Mouse (Mus musculus) testis, adult 2 months (tissue): ENCODE data around the gene Elmo1. TPM values are rescaled to one million over a fixed set of nuclear protein-coding genes. Genes with fewer than 3 reads are reported as not detected.

ENCODE experiments used
- H3K27ac ChIP-seq: fragments of 200-500 bp; 2 replicates; pipeline ENCODE4 v1.5.1; 2012; ENCODE audit warnings: low read depth, low read length; ENCODE audit not compliant: control insufficient read depth, insufficient read depth
- H3K27me3 ChIP-seq: fragments of 200-500 bp; 2 replicates; pipeline ENCODE4 v1.6.1; 2012; ENCODE audit warnings: mild to moderate bottlenecking, low read length, moderate library complexity; ENCODE audit not compliant: control insufficient read depth, insufficient read depth
- H3K36me3 ChIP-seq: fragments of 200-500 bp; 2 replicates; pipeline ENCODE4 v1.6.1; 2012; ENCODE audit warnings: mild to moderate bottlenecking, low read length; ENCODE audit not compliant: control insufficient read depth, insufficient read depth
- H3K4me1 ChIP-seq: fragments of 200-500 bp; 2 replicates; pipeline ENCODE4 v1.6.1; 2012; ENCODE audit warnings: low read length; ENCODE audit not compliant: control insufficient read depth, insufficient read depth
- H3K4me3 ChIP-seq: fragments of 200-500 bp; 2 replicates; pipeline ENCODE4 v1.5.1; 2012; ENCODE audit warnings: low read depth, mild to moderate bottlenecking, low read length, moderate library complexity, mixed read lengths; ENCODE audit not compliant: control insufficient read depth
- CTCF ChIP-seq: fragments of 200-500 bp; IDR thresholded peaks from 2 replicates; pipeline ENCODE4 v1.5.1; 2012; ENCODE audit warnings: low read depth, mild to moderate bottlenecking, inconsistent platforms, low read length, moderate library complexity; ENCODE audit not compliant: control insufficient read depth, insufficient read depth, insufficient replicate concordance
- POLR2A ChIP-seq: fragments of 200-500 bp; IDR thresholded peaks from 2 replicates; pipeline ENCODE4 v1.6.1; 2012; ENCODE audit warnings: low read depth, mild to moderate bottlenecking, inconsistent platforms, low read length, moderate library complexity; ENCODE audit not compliant: control insufficient read depth
- polyA plus RNA-seq: library from polyadenylated mRNA; depleted of rRNA; stranded (reverse); fragments of >200 nt; gene quantifications from 2 replicates; pipeline ENCODE4 v1.2.3, GENCODE M21; 2012

Elmo1 gene
- polyA plus RNA-seq, 1 experiment: 17.9 TPM

DNA sequence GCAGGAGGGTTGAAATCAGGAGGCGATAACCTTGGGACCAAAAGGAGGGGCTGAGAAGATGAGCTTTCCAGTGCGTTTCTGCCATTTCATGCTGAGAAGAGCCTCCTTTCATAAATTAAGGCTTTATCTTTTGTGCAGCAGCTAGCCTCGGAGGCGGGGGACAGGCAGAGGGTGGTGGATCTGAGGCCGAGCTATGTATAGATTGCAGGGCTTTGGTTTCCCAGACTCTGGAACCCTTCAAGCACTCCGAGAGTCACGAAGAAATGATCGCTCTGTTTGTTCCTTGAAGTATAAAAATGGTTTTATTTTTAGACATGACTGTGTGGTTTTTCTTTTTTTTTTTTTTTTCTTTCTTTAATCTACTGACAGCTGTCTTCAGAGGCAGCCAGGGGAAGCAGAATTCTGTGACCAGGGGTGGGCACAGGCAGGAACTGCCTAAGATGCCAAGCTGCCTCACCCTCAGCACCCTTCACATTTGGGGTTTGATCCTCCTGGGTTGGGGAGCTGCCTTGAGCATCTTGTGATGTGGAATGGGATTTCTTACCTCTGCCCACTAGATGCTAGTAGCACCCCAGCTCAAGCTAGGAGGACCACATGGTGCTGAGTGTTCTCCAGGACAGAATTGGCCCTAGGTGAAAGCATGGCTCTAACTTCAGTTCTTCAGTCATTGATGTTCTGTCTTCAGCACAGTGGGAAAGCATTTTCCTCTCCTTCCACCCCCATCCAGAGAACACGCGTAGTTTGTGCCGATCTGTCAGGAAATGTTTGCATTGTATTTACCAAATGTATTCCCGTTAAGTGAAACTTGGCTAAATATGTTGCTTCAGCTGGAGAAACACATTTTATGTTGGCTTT lies 448.0 kb downstream of the Elmo1 start:
- H3K27me3 ChIP-seq: no peaks in the 10 kb centered on the region
- H3K36me3 ChIP-seq: no peaks in the 10 kb centered on the region
- TF ChIP-seq CTCF: no peak
- TF ChIP-seq POLR2A: no peak
- no peak overlapping the region for H3K27ac ChIP-seq
- no peaks in the 10 kb centered on the region; the same call in 1 of the 2 replicates for H3K4me1 ChIP-seq
- H3K4me3 ChIP-seq: no peak overlapping the region

DNA sequence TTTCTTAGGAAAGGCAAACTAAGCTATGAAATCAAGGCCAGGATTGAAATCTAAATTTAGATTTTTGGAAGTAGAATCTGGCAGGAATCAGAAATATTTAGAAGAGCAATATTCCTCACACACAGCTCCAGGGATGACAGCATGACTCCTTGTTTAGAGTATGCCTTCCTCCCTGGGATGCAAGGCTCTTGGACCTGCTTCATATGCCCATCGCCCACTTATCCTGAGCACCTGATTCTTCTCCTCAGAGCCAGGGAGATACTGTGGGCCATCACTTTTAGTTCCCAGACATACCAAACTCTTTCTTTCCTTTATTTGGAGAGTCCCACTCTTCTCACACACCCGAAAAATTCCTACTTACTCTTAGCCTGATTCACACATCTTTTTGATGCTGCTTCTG lies 449.2 kb downstream of the Elmo1 start:
- Histone ChIP-seq H3K4me3 (no peak overlapping the region), H3K27ac (no peak overlapping the region), H3K4me1 (no peaks in the 10 kb centered on the region; the same call in 1 of the 2 replicates), H3K27me3 (no peaks in the 10 kb centered on the region), H3K36me3 (no peaks in the 10 kb centered on the region)
- TF ChIP-seq POLR2A (no peak), CTCF (no peak)

DNA sequence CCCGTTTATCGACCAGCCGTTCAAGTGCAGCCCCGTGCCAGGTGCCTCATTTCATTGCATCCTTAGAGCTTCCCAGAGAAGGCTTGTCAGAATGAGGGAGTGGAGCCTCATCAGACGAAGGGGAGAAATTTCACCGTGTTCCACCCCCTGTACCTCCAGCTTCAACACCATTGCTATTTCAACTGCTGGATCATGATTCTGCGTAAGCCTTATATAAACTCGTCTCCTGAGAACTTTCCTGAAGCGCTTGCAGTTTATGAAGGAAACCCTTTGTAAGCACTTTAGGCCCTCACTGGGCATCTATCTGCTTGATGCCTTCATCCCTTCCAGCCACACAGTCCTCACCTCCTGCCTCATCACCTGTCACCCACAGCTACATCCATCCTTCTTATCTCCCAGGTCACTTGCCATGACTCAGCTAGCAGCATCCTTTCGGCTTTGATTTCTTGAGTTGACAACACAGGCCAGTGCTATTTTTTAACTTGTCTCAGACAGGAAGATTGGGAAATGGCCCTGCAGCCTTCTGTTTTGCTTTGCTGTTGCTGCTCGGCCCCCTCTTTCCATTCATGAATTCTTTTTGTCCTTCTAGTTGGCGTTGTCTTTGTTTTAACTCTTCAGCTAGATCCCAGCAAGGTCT lies 456.3 kb downstream of the Elmo1 start:
- no peak for TF ChIP-seq CTCF
- Histone ChIP-seq H3K36me3 (no peaks in the 10 kb centered on the region), H3K4me1 (no peaks in the 10 kb centered on the region), H3K4me3 (no peak overlapping the region), H3K27me3 (no peaks in the 10 kb centered on the region), H3K27ac (no peak overlapping the region)

DNA sequence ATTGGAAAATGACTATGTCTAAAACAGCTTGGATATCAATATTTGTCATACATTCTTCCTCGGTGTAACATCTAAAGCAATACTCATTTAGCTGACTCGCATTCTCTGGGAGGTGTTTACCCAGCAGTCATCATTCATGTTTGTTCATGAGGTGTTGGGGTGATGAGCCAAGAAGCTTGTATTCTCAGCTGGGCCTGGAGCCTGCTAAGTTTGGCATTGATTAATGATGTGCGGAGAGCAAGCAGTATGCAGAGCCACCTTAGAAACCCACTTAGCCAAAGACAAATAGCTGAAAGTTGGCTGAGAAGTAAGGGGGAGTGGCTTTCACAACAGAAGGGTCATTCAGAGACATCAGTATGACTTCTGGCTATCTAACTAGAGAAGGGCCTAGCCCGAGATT lies 459.6 kb downstream of the Elmo1 start:
- Histone ChIP-seq H3K4me3 (no peak overlapping the region), H3K27me3 (no peaks in the 10 kb centered on the region), H3K27ac (no peak overlapping the region), H3K4me1 (no peaks in the 10 kb centered on the region), H3K36me3 (no peaks in the 10 kb centered on the region)
- TF ChIP-seq CTCF (no peak), POLR2A (no peak)

DNA sequence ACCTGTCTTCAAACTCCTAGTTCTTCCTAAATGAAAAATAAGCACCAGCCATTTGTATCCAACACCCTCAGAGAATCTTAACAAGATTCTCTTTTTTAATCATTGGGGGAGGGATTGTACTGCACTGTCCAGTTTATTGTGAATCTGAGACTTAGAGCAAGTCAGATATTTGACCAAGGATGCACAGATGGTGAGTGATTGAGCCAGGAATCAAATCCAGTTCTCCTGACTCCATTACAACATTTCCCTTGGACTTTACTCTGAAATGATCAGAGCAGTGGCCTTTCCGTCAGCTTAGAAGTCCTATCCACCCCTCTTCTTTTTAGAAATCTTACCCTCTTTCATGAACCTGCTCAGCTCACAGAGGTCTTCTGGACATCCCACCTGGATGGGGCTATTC lies 461.2 kb downstream of the Elmo1 start:
- Histone ChIP-seq H3K27me3 (no peaks in the 10 kb centered on the region), H3K4me3 (no peak overlapping the region), H3K27ac (no peak overlapping the region), H3K36me3 (no peaks in the 10 kb centered on the region), H3K4me1 (no peaks in the 10 kb centered on the region)
- TF ChIP-seq CTCF: no peak
- TF ChIP-seq POLR2A: no peak

DNA sequence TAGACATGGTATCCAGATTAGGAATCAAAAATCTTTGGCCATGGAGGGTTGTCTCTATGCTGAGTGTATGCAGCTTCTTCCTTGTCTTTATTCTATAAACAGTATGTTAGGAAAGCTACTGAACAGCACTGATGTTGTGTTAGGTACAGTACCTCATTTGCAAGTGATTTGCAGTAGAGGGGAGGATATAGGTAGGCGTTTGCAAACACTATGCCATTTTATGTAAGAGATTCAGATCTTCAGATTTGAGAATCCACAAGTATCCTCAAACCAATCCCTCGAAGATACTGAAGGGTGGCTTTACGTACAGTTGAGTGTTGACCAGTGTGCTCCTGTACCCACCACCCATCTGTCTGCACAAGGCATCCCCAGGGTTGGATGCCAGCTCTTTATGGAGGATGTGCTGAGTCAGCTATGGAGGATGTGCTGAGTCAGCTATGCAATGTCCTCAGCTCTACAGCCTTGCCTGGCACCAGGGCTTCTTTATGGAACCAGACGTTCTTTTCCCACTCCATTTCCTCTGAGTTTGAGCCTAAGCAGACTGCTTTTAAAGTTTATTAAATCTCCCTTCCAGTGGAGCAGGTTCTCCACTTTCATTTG lies 465.6 kb downstream of the Elmo1 start:
- TF ChIP-seq CTCF (no peak), POLR2A (no peak)
- Histone ChIP-seq H3K4me1 (no peaks in the 10 kb centered on the region), H3K36me3 (no peaks in the 10 kb centered on the region), H3K27me3 (no peaks in the 10 kb centered on the region), H3K4me3 (no peak overlapping the region), H3K27ac (no peak overlapping the region)

DNA sequence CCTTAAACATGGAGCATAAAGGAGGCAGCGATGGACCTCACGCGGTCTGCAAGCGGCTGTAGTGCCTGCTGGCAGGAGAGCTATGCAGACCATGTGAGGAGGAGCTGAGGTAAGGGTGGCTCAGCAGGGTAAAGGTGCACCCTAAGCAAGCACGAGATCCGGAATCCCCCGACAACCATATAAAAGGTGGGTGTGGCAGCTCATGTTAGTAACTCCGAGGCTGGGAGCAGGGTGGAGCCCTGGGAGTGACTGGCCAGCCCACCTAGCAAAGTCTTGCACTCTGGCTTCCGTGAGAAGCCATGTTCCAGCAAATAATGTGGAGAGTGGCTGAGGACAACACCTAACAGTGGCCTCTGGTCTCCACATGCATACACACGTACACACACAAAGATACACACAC lies 466.3 kb downstream of the Elmo1 start:
- no peak overlapping the region for H3K4me3 ChIP-seq
- H3K27me3 ChIP-seq: no peaks in the 10 kb centered on the region
- no peaks in the 10 kb centered on the region for H3K36me3 ChIP-seq
- TF ChIP-seq CTCF: no peak
- no peak for TF ChIP-seq POLR2A
- no peak overlapping the region for H3K27ac ChIP-seq
- H3K4me1 ChIP-seq: no peaks in the 10 kb centered on the region
